Mouse (Mus musculus): ENCODE measurements at regions not wholly inside any gene's neighbourhood (a gene's known extent, or its start where the extent isn't known, plus 50 kb on each side); places are given as distances from the start of the nearest gene placed in this dataset.
"Not testable (repeated sequence)": the region's sequence is repeated elsewhere in the genome, so short reads cannot be mapped to it uniquely, and the experiment has no call there.

DNA sequence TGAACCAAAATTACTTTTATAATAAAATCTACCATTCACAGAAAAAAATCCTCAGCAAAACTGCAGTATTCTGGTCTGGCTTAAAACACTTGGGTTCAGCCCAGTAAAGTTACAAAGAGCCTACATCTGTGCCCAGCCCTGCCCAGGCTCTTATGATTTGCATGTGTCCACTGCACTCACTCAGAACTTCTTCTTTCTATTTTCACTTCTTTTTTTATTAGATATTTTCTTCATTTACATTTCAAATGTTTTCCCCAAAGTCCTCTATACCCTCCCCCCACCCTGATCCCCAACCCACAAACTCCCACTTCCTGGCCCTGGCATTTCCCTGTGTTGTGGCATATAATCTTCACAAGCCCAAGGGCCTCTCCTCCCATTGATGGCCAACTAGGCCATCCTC, 1442.4 kb upstream of the Tacstd2 start:
- in situ Hi-C loops (cut with MboI; ENCODE audit: low sequenced_read_pairs) = no loop called here

DNA sequence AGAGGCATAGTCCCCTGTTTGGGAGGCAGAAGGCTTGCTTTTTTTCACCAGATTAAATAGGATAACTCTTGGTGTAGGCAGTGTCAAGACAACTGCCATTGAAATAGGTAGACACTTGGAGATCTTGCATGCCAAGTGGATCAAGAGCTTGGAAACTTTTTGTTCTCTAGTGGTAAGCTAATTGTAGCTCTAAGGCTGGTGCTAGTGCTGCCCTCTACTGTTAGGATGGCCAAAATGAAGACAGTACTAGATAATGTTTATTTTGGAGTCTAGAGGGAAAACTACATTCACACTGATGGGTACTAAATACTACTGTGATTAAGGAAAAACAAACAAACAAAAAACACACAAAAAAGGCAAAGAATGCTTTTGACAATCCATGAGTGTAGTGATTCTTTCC, 1428.4 kb upstream of the Tacstd2 start:
- in situ Hi-C loops (cut with MboI; ENCODE audit: low sequenced_read_pairs) = no loop called here

DNA sequence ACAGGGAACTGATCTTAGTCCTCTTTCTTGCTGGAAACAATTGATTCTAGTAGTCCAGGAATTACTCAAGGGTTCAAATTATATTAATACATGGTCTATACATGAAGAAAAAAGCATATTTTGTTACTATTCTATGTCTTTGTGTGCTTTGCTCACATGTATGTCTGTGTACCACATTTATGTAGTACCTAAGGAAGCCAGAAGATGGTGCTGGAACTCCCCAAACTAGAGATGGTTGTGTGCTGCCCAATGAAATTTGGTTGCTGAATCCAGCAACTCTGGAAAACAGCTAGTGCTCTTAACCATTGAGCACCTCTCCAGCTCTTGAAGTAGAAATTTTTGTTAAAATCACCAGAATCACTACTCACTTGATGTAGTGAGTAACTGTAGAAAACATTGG, 1402.5 kb upstream of the Tacstd2 start:
- in situ Hi-C loops (cut with MboI; ENCODE audit: low sequenced_read_pairs) = not testable (repeated sequence)

DNA sequence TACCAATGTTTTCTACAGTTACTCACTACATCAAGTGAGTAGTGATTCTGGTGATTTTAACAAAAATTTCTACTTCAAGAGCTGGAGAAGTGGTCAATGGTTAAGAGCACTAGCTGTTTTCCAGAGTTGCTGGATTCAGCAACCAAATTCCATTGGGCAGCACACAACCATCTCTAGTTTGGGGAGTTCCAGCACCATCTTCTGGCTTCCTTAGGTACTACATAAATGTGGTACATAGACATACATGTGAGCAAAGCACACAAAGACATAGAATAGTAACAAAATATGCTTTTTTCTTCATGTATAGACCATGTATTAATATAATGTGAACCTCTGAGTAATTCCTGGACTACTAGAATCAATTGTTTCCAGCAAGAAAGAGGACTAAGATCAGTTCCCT, 1396.3 kb upstream of the Tacstd2 start:
- in situ Hi-C loops (cut with MboI; ENCODE audit: low sequenced_read_pairs) = not testable (repeated sequence)

DNA sequence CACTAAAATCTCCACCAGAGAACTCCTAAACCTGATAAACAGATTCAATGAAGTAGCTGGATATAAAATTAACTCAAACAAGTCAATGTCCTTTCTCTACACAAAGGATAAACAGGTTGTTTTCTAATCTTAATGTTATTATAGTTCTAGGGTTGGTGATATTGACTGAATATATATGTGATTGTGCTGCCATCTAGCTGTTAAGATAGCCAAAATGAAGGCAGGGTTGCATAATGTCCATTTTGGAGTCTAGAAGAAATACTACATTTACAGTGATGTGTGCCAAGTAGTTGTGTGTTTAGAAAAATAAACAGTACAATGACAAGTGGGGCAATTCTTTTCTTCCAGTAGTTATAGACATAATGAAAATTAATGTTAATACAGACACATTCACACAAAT, 1379.9 kb upstream of the Tacstd2 start:
- in situ Hi-C loops (cut with MboI; ENCODE audit: low sequenced_read_pairs) = loop anchor here (25.0 kb wide), 2 partner anchors 253 to 1847 kb away; no protein-coding TSS in a partner anchor

DNA sequence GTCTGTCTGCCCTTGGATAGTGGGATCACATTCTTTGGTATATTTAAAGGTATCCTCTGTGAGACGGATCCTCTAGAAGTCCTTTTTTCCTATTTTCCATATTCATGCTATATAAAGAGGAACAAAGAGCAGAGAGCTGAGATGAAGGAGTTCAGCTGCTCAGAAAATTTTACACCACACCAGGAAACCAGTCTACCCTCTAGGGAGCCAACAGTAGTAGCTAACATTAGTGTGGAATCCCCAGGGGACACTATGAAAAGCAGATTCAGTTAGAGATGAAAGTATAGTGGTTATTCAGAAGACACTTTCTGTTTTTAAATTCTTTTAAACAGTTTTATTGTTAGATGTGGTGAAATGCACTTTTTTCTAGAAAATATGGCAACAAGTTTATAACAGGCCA, 1348.5 kb upstream of the Tacstd2 start:
- in situ Hi-C loops (cut with MboI; ENCODE audit: low sequenced_read_pairs) = no loop called here

DNA sequence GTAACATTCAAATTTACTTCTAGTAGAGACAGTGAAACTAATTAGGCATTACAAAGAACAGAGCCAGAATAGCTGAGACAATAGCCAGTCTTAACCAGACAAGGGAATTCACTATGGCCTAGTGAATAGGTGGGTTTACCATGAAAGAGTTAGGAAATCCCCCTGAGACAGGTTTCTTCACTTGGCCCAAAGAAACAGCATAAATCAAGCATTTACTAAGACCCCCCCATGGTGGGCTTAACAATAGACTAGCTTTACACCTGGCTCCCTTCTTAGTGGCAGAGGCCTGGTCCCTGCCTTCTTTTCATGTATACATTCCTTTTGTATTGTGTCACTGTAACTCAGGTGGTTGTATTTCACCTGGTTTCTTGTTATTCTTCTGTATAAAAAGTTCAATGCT, 1317.2 kb upstream of the Tacstd2 start:
- in situ Hi-C loops (cut with MboI; ENCODE audit: low sequenced_read_pairs) = not testable (repeated sequence)

DNA sequence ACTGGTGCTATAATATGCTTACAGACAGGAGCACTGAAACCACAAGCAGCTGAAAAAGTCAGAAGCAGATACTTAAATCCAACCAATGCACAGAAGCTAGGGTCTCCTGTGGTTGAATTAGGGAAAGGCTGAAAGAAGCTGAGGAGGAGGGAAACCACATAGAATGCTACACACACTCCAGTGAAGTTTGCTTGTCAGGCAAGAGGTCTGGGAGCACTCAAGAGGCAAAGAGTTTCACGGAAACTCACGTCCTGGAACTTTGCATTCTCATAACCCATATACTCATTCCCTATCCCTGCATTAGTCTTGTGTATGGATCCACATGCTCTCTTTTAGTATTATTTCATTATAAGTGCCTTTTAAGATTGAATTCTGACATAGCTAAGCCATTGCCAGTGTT, 1316.7 kb upstream of the Tacstd2 start:
- in situ Hi-C loops (cut with MboI; ENCODE audit: low sequenced_read_pairs) = no loop called here

DNA sequence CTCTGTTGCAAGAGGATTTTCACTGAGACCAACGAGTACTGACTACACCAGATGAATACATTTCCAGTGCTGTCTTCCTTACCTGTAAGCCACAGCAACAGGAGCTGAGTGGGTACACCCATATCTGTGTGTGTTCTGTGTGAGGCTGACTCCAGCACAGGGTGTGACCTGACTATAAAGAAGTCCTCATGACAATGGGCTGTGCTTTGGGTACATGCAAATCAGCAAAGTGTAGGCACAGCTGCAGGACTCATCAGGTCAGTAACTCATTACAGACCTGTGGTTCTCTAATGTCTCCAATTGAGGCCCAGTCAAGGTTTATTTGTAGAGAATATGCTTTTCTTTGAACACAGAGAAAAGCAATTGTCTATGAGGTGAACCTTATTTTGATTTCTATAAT, 1299.6 kb upstream of the Tacstd2 start:
- in situ Hi-C loops (cut with MboI; ENCODE audit: low sequenced_read_pairs) = no loop called here

DNA sequence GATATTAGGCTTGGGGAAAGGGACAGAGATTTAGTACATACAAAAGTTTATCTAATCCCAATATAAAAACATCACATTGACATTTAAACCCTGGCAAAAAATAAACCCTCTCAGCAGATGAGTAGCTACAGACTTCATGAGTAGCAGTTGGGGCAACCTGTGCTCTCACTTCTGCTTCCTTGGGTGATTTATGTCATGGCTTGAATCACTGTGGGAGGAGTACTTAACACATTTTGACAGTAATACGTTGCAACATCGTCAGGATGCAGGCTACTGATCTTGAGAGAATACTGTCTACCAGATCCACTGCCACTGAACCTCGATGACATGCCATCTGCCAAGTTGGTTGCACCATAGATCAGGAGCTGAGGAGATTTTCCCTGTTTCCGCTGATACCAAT, 1299.0 kb upstream of the Tacstd2 start:
- in situ Hi-C loops (cut with MboI; ENCODE audit: low sequenced_read_pairs) = no loop called here

DNA sequence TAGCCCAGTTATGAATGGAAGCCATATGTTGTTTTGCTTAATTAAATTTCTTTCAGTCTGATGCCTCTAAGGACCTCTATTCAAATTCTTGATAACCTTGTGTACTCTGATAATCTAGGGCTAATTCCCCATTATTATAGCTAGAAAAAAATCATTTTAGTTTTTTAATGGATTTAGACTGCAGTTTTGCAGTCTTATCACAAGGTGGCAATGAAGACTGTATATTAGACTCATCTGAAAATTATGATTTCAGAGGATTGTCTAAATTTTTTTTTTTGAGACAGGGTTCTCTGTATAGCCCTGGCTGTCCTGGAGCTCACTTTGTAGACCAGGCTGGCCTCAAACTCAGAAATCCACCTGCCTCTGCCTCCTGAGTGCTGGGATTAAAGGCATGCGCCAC, 1292.9 kb upstream of the Tacstd2 start:
- in situ Hi-C loops (cut with MboI; ENCODE audit: low sequenced_read_pairs) = not testable (repeated sequence)

DNA sequence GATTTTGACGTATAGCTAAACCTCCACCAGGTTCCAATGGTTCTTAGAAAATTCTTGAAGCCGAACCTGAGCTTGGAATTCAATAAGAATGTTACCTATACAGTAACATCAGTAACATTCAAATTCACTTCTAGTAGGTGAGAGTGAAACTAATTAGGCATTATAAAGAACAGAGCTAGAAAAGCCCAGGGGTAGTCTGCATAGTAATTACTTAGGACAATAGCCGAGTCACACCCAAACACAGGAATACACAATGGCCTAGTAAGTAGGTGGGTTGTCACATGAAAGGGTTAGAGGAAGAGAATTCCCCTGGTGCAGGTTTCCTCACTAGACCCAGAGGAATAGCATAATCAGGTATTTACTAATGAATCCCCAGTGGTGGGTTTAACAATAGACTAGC, 1277.8 kb upstream of the Tacstd2 start:
- in situ Hi-C loops (cut with MboI; ENCODE audit: low sequenced_read_pairs) = no loop called here

DNA sequence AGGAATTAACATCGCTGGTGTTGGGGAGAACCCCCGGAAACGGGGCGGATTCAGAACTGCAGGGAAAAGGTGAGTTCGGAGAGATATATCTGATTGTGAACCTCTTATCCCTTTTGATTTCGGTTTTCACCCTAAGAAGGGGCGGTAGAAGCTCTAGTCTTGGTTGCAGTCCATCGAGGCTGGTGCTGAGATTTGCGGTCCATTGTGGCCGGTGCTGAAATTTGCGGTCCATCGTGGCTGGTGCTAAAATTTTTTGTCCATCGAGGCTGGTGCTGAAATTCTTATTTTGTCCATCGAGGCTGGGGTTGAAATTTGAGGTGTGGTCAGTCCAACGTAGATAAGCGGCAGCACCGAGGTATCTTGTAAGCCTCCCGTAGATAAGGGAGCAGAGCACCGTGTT, 1263.6 kb upstream of the Tacstd2 start:
- in situ Hi-C loops (cut with MboI; ENCODE audit: low sequenced_read_pairs) = not testable (repeated sequence)

DNA sequence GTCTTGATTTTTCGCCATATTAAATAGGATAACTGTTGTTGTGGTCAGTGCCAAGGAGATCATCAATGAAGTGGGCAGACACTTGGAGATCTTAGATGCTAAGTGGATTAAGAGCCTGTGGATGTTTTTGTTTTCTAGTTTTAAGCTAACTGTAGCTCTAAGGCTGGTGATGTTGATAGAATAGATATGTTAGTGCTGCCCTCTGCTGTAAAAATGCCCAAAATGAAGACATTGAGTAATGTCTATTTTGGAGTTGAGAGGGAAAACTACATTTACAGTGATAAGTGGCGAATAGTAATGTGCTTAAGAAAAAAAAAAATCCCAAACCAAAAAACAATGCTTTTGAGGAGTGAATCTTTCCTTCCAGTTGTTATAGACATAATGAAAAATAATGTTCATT, 1235.9 kb upstream of the Tacstd2 start:
- in situ Hi-C loops (cut with MboI; ENCODE audit: low sequenced_read_pairs) = loop anchor here (25.0 kb wide), 2 partner anchors 109 to 1991 kb away; no protein-coding TSS in a partner anchor

DNA sequence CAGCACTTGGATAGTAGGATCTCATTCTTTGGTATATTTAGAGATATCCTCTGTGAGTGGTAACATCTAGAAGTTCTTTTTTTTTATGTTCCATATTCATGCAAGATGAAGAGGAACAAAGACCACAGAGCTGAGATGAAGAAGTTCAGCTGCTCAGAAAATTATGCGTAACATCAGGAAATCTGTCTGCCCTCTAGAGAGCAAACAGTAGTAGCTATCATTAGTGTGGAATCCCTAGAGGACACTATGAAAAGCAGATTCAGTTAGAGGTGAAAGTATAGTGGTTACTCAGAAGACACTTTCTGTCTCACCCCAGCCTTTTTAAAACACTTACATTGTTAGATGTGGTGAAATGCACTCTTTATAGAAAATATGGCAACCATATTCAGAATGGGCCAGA, 1214.9 kb upstream of the Tacstd2 start:
- in situ Hi-C loops (cut with MboI; ENCODE audit: low sequenced_read_pairs) = loop anchor here (25.0 kb wide), 2 partner anchors 88 to 2012 kb away; no protein-coding TSS in a partner anchor

DNA sequence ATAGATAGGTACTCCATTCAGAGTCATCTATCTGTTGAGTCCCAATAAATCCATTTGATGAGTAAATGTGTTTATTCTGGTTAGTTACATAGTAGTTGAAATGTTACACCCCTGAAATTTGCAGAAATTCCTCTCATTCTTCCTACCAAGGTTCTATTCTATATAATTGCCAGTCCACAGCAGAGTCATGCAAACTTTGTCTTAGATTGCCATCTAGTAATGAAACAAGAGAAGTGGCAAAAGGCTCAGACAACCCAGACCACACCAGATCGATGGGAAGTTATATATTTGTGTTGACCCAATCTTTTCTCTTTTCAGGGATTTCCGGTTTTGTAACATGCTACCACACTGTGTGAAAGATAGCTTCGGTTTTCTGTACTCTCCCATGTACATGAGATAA, 1214.1 kb upstream of the Tacstd2 start:
- in situ Hi-C loops (cut with MboI; ENCODE audit: low sequenced_read_pairs) = loop anchor here (25.0 kb wide), 2 partner anchors 87 to 2013 kb away; no protein-coding TSS in a partner anchor

DNA sequence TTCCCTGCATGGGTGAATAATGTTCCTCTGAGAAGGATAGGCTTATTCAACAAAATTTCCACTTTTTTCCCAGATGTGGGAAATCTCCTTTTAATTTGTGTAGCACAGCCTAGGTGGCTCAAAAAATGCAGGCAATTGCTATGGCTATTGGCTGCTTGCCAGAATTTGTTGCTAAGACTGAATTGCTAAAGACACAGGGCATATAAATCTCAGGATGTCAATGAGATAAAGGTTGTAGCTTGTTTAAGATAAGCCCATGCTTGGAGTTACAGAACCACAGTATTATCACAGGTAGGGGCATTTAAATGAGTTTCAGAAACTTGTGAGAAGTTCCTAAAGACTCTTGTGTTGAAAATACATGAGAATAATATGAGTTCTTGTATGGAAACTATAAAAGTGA, 1203.0 kb upstream of the Tacstd2 start:
- in situ Hi-C loops (cut with MboI; ENCODE audit: low sequenced_read_pairs) = no loop called here

DNA sequence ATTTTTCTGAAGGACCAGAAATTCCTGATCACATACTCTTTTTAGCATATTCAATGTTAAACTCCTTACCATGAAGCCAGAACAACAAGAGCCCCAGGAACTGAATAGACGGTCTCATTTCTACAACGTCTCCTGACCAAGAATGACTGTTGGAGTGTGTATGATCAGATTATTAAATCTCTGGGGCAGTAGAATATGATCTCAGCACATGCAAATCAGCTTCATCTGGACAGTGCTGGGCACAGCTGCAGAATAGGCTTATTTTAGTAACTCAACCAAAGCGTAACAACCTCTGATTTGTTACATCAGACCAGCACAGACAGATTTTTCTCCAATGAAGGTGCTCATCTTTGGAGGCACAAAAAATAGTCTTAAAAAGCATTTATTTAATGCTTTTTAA, 1201.1 kb upstream of the Tacstd2 start:
- in situ Hi-C loops (cut with MboI; ENCODE audit: low sequenced_read_pairs) = no loop called here

DNA sequence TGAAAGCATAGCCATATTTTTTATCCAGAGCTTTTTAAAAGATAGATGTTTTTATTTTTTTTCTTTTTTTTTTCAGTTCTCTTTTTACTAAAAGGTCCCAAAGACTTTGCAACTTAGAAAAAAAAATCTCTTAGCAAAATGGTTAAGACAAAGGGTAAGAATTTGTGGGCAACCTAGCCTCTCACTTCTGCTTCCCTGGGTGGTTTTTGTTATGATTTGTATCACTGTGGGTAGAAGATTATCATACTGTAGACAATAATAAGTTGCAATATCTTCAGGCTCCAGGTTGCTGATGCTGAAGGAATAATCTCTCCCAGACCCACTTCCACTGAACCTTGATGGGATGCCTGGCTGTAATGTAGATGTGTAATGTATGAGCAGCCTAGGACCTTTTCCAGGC, 1200.5 kb upstream of the Tacstd2 start:
- in situ Hi-C loops (cut with MboI; ENCODE audit: low sequenced_read_pairs) = no loop called here

DNA sequence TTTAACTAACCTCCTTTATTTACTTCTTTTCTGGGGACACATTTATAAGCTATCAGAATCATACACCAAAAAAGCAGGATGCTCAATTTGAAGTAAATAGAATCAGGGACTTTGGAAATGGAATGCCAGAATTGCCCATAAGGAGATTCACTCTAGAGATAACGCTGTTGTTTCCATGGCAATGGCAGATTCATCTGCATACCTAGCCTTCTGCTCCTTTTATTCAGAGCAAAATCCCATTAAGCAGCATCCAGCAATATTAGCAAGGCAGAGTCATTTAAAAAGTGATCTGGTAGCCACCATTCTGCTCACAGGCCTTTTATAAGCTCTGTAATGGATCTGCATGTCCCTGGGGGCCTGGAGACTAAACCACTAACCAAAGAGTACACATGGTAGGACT, 1175.5 kb upstream of the Tacstd2 start:
- in situ Hi-C loops (cut with MboI; ENCODE audit: low sequenced_read_pairs) = not testable (repeated sequence)

DNA sequence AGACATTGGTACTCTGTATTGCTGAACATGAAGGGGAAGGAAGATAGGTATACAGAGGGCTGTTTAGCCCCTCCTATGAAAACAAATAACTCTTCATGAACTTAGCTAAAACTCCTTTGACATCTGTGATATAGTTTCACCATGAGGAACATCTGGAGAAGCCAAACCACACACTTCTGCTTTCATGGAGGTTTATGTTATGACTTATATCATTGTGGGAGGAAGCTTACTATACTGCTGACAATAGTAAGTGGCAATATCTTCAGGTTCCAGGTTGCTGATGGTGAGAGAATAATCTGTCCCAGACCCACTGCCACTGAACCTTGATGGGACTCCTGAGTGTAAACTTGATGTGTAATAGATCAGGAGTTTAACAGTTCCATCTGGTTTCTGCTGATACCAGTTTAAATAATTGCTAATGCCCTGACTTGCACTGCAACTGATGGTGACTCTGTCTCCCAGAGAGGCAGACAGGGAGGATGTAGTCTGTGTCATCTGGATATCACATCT, 1168.8 kb upstream of the Tacstd2 start:
- in situ Hi-C loops (cut with MboI; ENCODE audit: low sequenced_read_pairs) = not testable (repeated sequence)

DNA sequence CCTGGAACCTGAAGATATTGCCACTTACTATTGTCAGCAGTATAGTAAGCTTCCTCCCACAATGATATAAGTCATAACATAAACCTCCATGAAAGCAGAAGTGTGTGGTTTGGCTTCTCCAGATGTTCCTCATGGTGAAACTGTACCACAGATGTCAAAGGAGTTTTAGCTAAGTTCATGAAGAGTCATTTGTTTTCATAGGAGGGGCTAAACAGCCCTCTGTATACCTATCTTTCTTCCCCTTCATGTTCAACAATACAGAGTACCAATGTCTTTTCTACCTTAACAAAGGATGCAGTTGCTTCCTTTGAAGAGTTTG, 1145.2 kb upstream of the Tacstd2 start:
- in situ Hi-C loops (cut with MboI; ENCODE audit: low sequenced_read_pairs) = not testable (repeated sequence)

DNA sequence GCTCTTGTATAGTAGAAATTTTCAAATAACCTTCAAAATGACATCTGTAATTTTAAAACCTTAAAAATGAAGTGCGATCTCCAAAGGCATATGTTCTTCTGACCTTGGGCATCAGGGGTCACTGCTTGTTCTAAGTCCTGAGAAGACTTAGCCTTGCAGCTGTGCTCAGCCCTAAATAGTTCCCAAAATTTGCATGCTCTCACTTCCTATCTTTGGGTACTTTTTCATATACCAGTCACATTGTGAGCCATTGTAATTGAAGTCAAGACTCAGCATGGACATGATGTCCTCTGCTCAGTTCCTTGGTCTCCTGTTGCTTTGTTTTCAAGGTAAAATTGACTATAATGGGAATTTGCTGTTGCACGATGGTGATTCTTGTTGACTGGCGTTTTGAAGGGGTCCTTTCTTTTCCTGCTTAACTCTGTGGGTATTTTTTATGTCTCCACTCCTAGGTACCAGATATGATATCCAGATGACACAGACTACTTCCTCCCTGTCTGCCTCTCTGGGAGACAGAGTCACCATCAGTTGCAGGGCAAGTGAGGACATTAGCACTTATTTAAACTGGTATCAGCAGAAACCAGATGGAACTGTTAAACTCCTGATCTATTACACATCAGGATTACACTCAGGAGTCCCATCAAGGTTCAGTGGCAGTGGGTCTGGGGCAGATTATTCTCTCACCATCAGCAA, 1144.6 kb upstream of the Tacstd2 start:
- in situ Hi-C loops (cut with MboI; ENCODE audit: low sequenced_read_pairs) = no loop called here

Measured in CH12F3 (cell line).